Mouse (Mus musculus): ENCODE measurements around the gene Wdr95. TPM values are rescaled to one million over a fixed set of nuclear protein-coding genes. Genes with fewer than 3 reads are reported as not detected.
"Not testable (repeated sequence)": the region's sequence is repeated elsewhere in the genome, so short reads cannot be mapped to it uniquely, and the experiment has no call there.

Gene Wdr95
- polyA plus RNA-seq, 1 experiment from 2014 or later: not detected

- no peaks in the 10 kb centered on the region for H3K9me3 ChIP-seq (ENCODE audit: control insufficient read depth, low read depth, low read length)
- H3K4me1 ChIP-seq (ENCODE audit: control insufficient read depth, insufficient read depth, low read length): peaks cover 6% of the 10 kb centered on the region; the same call in 1 of the 2 replicates
- ATAC-seq (ENCODE audit: insufficient number of reproducible peaks, insufficient read depth, low FRiP score, low read depth): no peak
- H3K4me3 ChIP-seq (ENCODE audit: low read depth, low read length): no peak overlapping the region
- no peak overlapping the region for H3K27ac ChIP-seq (ENCODE audit: low read length)
- no peak overlapping the region for H3K4me2 ChIP-seq (replicated peaks; ENCODE audit: low read depth, low read length)
- WGBS: 43% methylated on average over 6 of the region's 6 CpGs
- no peaks in the 10 kb centered on the region for H3K36me3 ChIP-seq (ENCODE audit: control insufficient read depth, insufficient read depth, low read length)
- no peaks in the 10 kb centered on the region for H3K27me3 ChIP-seq (ENCODE audit: control insufficient read depth, insufficient read depth, low read length)
- H3K9ac ChIP-seq (replicated peaks; ENCODE audit: low read depth, low read length): no peak overlapping the region
These were observed 3.3 kb upstream of the Wdr95 start for GRCm38 (mm10) chr5:149525055-149525785.

GRCm38 (mm10) chr5:149526467-149526951, 2.0 kb upstream of the Wdr95 start:
- Histone ChIP-seq H3K4me2 (replicated peaks; ENCODE audit: low read depth, low read length) (no peak overlapping the region; the same call in 1 of the 2 replicates), H3K4me1 (ENCODE audit: control insufficient read depth, insufficient read depth, low read length) (peaks cover 6% of the 10 kb centered on the region; the same call in 1 of the 2 replicates), H3K4me3 (ENCODE audit: low read depth, low read length) (no peak overlapping the region), H3K9me3 (ENCODE audit: control insufficient read depth, low read depth, low read length) (no peaks in the 10 kb centered on the region), H3K27ac (ENCODE audit: low read length) (no peak overlapping the region), H3K36me3 (ENCODE audit: control insufficient read depth, insufficient read depth, low read length) (no peaks in the 10 kb centered on the region), H3K9ac (replicated peaks; ENCODE audit: low read depth, low read length) (no peak overlapping the region), H3K27me3 (ENCODE audit: control insufficient read depth, insufficient read depth, low read length) (no peaks in the 10 kb centered on the region)
- WGBS: 36% methylated on average over 10 of the region's 10 CpGs
- no peak for ATAC-seq (ENCODE audit: insufficient number of reproducible peaks, insufficient read depth, low FRiP score, low read depth)

- not testable (repeated sequence) for H3K36me3 ChIP-seq (ENCODE audit: control insufficient read depth, insufficient read depth, low read length); H3K27ac ChIP-seq (ENCODE audit: low read length); H3K27me3 ChIP-seq (ENCODE audit: control insufficient read depth, insufficient read depth, low read length); H3K9me3 ChIP-seq (ENCODE audit: control insufficient read depth, low read depth, low read length); H3K4me1 ChIP-seq (ENCODE audit: control insufficient read depth, insufficient read depth, low read length); H3K9ac ChIP-seq (replicated peaks; ENCODE audit: low read depth, low read length); H3K4me2 ChIP-seq (replicated peaks; ENCODE audit: low read depth, low read length); H3K4me3 ChIP-seq (ENCODE audit: low read depth, low read length); ATAC-seq (ENCODE audit: insufficient number of reproducible peaks, insufficient read depth, low FRiP score, low read depth)
- 75% methylated on average over 4 of the region's 4 CpGs for WGBS
These were observed 1.2 kb upstream of the Wdr95 start for GRCm38 (mm10) chr5:149527292-149527691.

GRCm38 (mm10) chr5:149533847-149534246, 5.4 kb downstream of the Wdr95 start:
- H3K36me3 ChIP-seq (ENCODE audit: control insufficient read depth, insufficient read depth, low read length): no peaks in the 10 kb centered on the region
- WGBS: 90% methylated on average over 2 of the region's 2 CpGs
- H3K27ac ChIP-seq (ENCODE audit: low read length): no peak overlapping the region
- no peak for ATAC-seq (ENCODE audit: insufficient number of reproducible peaks, insufficient read depth, low FRiP score, low read depth)
- no peak overlapping the region for H3K4me2 ChIP-seq (replicated peaks; ENCODE audit: low read depth, low read length)
- H3K9me3 ChIP-seq (ENCODE audit: control insufficient read depth, low read depth, low read length): no peaks in the 10 kb centered on the region
- H3K9ac ChIP-seq (replicated peaks; ENCODE audit: low read depth, low read length): no peak overlapping the region
- H3K4me1 ChIP-seq (ENCODE audit: control insufficient read depth, insufficient read depth, low read length): no peaks in the 10 kb centered on the region
- H3K27me3 ChIP-seq (ENCODE audit: control insufficient read depth, insufficient read depth, low read length): no peaks in the 10 kb centered on the region
- no peak overlapping the region for H3K4me3 ChIP-seq (ENCODE audit: low read depth, low read length)

- Histone ChIP-seq H3K36me3 (ENCODE audit: control insufficient read depth, insufficient read depth, low read length) (no peaks in the 10 kb centered on the region), H3K27me3 (ENCODE audit: control insufficient read depth, insufficient read depth, low read length) (no peaks in the 10 kb centered on the region), H3K9ac (replicated peaks; ENCODE audit: low read depth, low read length) (no peak overlapping the region), H3K4me2 (replicated peaks; ENCODE audit: low read depth, low read length) (no peak overlapping the region), H3K9me3 (ENCODE audit: control insufficient read depth, low read depth, low read length) (no peaks in the 10 kb centered on the region), H3K4me1 (ENCODE audit: control insufficient read depth, insufficient read depth, low read length) (no peaks in the 10 kb centered on the region), H3K27ac (ENCODE audit: low read length) (no peak overlapping the region), H3K4me3 (ENCODE audit: low read depth, low read length) (no peak overlapping the region)
- 68% methylated on average over 9 of the region's 9 CpGs for WGBS
- ATAC-seq (ENCODE audit: insufficient number of reproducible peaks, insufficient read depth, low FRiP score, low read depth): no peak
These were observed 7.5 kb downstream of the Wdr95 start for GRCm38 (mm10) chr5:149536005-149536404.

- Histone ChIP-seq H3K36me3 (ENCODE audit: control insufficient read depth, insufficient read depth, low read length) (no peaks in the 10 kb centered on the region), H3K4me2 (replicated peaks; ENCODE audit: low read depth, low read length) (peak overlapping the region; percentile 22), H3K9me3 (ENCODE audit: control insufficient read depth, low read depth, low read length) (no peaks in the 10 kb centered on the region), H3K4me1 (ENCODE audit: control insufficient read depth, insufficient read depth, low read length) (no peaks in the 10 kb centered on the region), H3K27ac (ENCODE audit: low read length) (no peak overlapping the region), H3K9ac (replicated peaks; ENCODE audit: low read depth, low read length) (no peak overlapping the region), H3K27me3 (ENCODE audit: control insufficient read depth, insufficient read depth, low read length) (no peaks in the 10 kb centered on the region), H3K4me3 (ENCODE audit: low read depth, low read length) (no peak overlapping the region)
- no peak; the same call in 1 of the 2 replicates for ATAC-seq (ENCODE audit: insufficient number of reproducible peaks, insufficient read depth, low FRiP score, low read depth)
- 21% methylated on average over 16 of the region's 16 CpGs for WGBS
These were observed 9.5 kb downstream of the Wdr95 start for GRCm38 (mm10) chr5:149537796-149538511.

GRCm38 (mm10) chr5:149538531-149538930, 10.1 kb downstream of the Wdr95 start:
- Histone ChIP-seq H3K4me2 (replicated peaks; ENCODE audit: low read depth, low read length) (no peak overlapping the region; the same call in 1 of the 2 replicates), H3K36me3 (ENCODE audit: control insufficient read depth, insufficient read depth, low read length) (no peaks in the 10 kb centered on the region), H3K9ac (replicated peaks; ENCODE audit: low read depth, low read length) (no peak overlapping the region), H3K4me1 (ENCODE audit: control insufficient read depth, insufficient read depth, low read length) (no peaks in the 10 kb centered on the region), H3K27ac (ENCODE audit: low read length) (no peak overlapping the region), H3K9me3 (ENCODE audit: control insufficient read depth, low read depth, low read length) (no peaks in the 10 kb centered on the region), H3K27me3 (ENCODE audit: control insufficient read depth, insufficient read depth, low read length) (no peaks in the 10 kb centered on the region), H3K4me3 (ENCODE audit: low read depth, low read length) (no peak overlapping the region)
- 48% methylated on average over 8 of the region's 8 CpGs for WGBS
- no peak for ATAC-seq (ENCODE audit: insufficient number of reproducible peaks, insufficient read depth, low FRiP score, low read depth)

- ATAC-seq (ENCODE audit: insufficient number of reproducible peaks, insufficient read depth, low FRiP score, low read depth): no peak
- H3K27ac ChIP-seq (ENCODE audit: low read length): no peak overlapping the region
- WGBS: 74% methylated on average over 4 of the region's 4 CpGs
- no peak overlapping the region for H3K4me2 ChIP-seq (replicated peaks; ENCODE audit: low read depth, low read length)
- H3K9me3 ChIP-seq (ENCODE audit: control insufficient read depth, low read depth, low read length): no peaks in the 10 kb centered on the region
- H3K4me1 ChIP-seq (ENCODE audit: control insufficient read depth, insufficient read depth, low read length): no peaks in the 10 kb centered on the region
- no peaks in the 10 kb centered on the region for H3K27me3 ChIP-seq (ENCODE audit: control insufficient read depth, insufficient read depth, low read length)
- H3K36me3 ChIP-seq (ENCODE audit: control insufficient read depth, insufficient read depth, low read length): no peaks in the 10 kb centered on the region
- no peak overlapping the region for H3K9ac ChIP-seq (replicated peaks; ENCODE audit: low read depth, low read length)
- H3K4me3 ChIP-seq (ENCODE audit: low read depth, low read length): no peak overlapping the region
These were observed 10.6 kb downstream of the Wdr95 start for GRCm38 (mm10) chr5:149539051-149539450.

Measured in stomach, embryonic 14.5 days (tissue).